Mouse (Mus musculus): ENCODE measurements at regions not wholly inside any gene's neighbourhood (a gene's known extent, or its start where the extent isn't known, plus 50 kb on each side); places are given as distances from the start of the nearest gene placed in this dataset.

DNA sequence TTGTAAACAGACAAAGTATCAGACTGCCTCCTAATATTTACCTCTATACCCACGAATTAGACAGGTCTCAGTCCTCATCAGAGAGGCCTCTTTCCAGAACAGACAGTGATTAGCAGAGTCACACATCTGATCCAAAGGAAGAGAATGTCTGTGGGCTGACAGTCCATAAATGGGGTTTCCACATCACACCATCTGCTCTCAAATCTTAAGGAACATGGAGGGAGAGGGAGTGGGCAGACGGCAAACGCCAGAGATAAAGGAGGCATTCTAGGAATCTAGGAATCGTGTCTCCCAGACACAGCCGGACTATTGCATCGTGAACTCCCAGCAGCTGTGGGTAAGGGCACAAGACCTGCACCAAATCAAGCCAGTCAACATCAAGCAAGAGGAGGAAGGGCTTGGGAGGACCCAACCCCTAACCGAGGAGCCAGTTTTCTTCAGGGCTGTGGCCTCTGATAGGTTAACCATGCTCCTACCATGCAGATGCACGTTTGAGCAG is 219.8 kb downstream of the Setd4 start:
- TF ChIP-seq CTCF (IDR thresholded peaks at IDR 0.05): no peak
- TF ChIP-seq EP300 (IDR thresholded peaks at IDR 0.05): no peak

Data from lung, postnatal 0 days (tissue).